Mouse (Mus musculus) kidney, adult 10 weeks (tissue): Measurements from ENCODE around the gene Gm15023. TPM values are rescaled to one million over a fixed set of nuclear protein-coding genes. Genes with fewer than 3 reads are reported as not detected.

Source experiments
- polyA plus RNA-seq: library from polyadenylated mRNA; stranded (reverse); fragments of 350-450 nt; fragmentation: Illumina TruSeq; extraction: RNeasy Lipid Tissue Mini Kit (QIAGEN cat#74804); gene quantifications from one replicate; pipeline ENCODE4 v1.2.3, GENCODE M21; 2014; ENCODE audit warnings: low read depth, low replicate concordance

The Gm15023 gene
- not detected for polyA plus RNA-seq

GRCm38 (mm10) chrX:135177532-135177931 is at the start of gene Gm15023:
TSS of gene Gm15023 (minus strand) at chrX:135177632.

DNA sequence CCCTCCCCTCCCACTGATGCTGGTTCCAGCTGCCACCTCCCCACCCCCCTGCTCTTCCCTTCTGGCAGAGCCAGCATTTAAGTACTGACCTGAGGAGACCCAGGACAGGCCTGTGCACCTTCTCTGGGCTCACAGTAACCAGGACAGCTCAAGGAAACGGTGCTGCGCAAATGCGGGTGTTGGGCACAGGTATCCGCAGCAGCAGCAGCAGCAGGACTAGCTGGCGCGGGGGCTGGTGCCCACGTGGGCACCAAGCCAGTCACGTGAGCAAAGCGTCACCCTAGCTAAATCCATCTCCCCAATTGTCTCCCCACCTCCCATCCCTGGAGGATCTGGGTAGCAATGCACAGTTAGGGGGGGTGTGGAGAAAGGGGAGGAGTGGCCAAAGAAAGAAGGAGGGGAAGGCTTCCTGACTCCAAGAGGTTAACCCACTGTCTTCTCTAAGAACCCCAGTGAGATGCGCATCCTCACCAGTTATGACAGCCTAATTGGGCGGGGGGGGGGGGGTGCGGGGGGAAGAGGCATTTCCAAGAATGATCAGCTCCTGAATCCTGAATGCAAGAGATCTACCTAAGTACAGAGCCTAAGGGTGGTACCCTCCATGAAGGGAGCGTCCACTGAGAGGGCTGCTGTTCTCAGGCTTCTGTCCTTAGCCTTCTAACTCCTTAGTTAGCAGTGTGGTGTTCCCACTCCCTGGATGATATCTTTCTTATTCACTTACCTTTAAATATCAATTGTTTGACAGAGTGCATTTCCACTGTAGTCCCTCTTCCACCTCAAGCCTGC is 33.2 kb upstream of the Gm15023 start, which contains the start of gene Tceal6:
Gene Tceal6, minus strand, starts transcription at position 252 of the 786 bp plus-strand sequence.

Other genes starting within 250 kb of the Gm15023 start
- gene Nxf2, start 212.9 kb downstream of the Gm15023 start, polyA plus RNA-seq: not detected
- 23.0 TPM for gene Zmat1, start 168.4 kb downstream of the Gm15023 start, polyA plus RNA-seq
- gene Tceal6, start 33.1 kb upstream of the Gm15023 start, polyA plus RNA-seq: not detected
- gene Pramel3, start 124.7 kb upstream of the Gm15023 start, polyA plus RNA-seq: not detected
- not detected for gene Gm5128, start 195.7 kb upstream of the Gm15023 start, polyA plus RNA-seq